Mouse (Mus musculus): ENCODE measurements around the gene Cacna1e. TPM values are rescaled to one million over a fixed set of nuclear protein-coding genes. Genes with fewer than 3 reads are reported as not detected.

The Cacna1e gene
- total RNA-seq, 2 experiments from 2014 or later: 0.05 to 0.44 TPM

- no peak for DNase-seq
Measured at GRCm38 (mm10) chr1:154622666-154623653, 261.3 kb downstream of the Cacna1e start.

- DNase-seq: peak in 1 of 2 experiments; percentile 7
Measured at GRCm38 (mm10) chr1:154617743-154618455, 266.4 kb downstream of the Cacna1e start.

GRCm38 (mm10) chr1:154615759-154616158 lies 268.5 kb downstream of the Cacna1e start:
- no peak for DNase-seq

- no peak for DNase-seq
Measured at GRCm38 (mm10) chr1:154608516-154608915, 275.8 kb downstream of the Cacna1e start.

GRCm38 (mm10) chr1:154607406-154607805 lies 276.9 kb downstream of the Cacna1e start:
- no peak for DNase-seq

GRCm38 (mm10) chr1:154605601-154606000 lies 278.7 kb downstream of the Cacna1e start:
- DNase-seq: no peak

- no peak for DNase-seq
Measured at GRCm38 (mm10) chr1:154603781-154604180, 280.5 kb downstream of the Cacna1e start.

- no peak for DNase-seq
Measured at GRCm38 (mm10) chr1:154602531-154602930, 281.8 kb downstream of the Cacna1e start.

GRCm38 (mm10) chr1:154582516-154582915 lies 301.8 kb downstream of the Cacna1e start:
- no peak for DNase-seq

GRCm38 (mm10) chr1:154579929-154580328 lies 304.4 kb downstream of the Cacna1e start:
- DNase-seq: no peak

GRCm38 (mm10) chr1:154578748-154579147 lies 305.6 kb downstream of the Cacna1e start:
- DNase-seq: no peak

GRCm38 (mm10) chr1:154576418-154576817 lies 307.9 kb downstream of the Cacna1e start:
- DNase-seq: no peak

GRCm38 (mm10) chr1:154566026-154566425 lies 318.3 kb downstream of the Cacna1e start:
- no peak for DNase-seq

GRCm38 (mm10) chr1:154555811-154556210 lies 328.5 kb downstream of the Cacna1e start:
- no peak for DNase-seq

- DNase-seq: no peak
Measured at GRCm38 (mm10) chr1:154553132-154553531, 331.2 kb downstream of the Cacna1e start.

GRCm38 (mm10) chr1:154537445-154537844 lies 346.9 kb downstream of the Cacna1e start:
- DNase-seq: no peak

GRCm38 (mm10) chr1:154536763-154537162 lies 347.5 kb downstream of the Cacna1e start:
- no peak for DNase-seq

GRCm38 (mm10) chr1:154532987-154533940 lies 351.0 kb downstream of the Cacna1e start:
- DNase-seq: no peak

- no peak for DNase-seq
Measured at GRCm38 (mm10) chr1:154529666-154530065, 354.6 kb downstream of the Cacna1e start.

GRCm38 (mm10) chr1:154528803-154529202 lies 355.5 kb downstream of the Cacna1e start:
- DNase-seq: no peak

GRCm38 (mm10) chr1:154520715-154521114 lies 363.6 kb downstream of the Cacna1e start:
- DNase-seq: no peak

GRCm38 (mm10) chr1:154515350-154515749 lies 369.0 kb downstream of the Cacna1e start:
- no peak for DNase-seq
